Mouse (Mus musculus) forebrain, postnatal 0 days (tissue): ENCODE data around the gene Epop. TPM values are rescaled to one million over a fixed set of nuclear protein-coding genes. Genes with fewer than 3 reads are reported as not detected.

Experiments used
- ATAC-seq: fragments of 200-750 bp; cut with Nextera tagmentation; 2 replicates; pipeline ENCODE4 v1.8.0; 2017; ENCODE audit warnings: mild to moderate bottlenecking, moderate library complexity
- DNase-seq: peaks from one replicate; pipeline ENCODE4 v3.0.0-alpha.2; 2015
- H3K27ac ChIP-seq: fragments of 300-500 bp; sonication (generic); 2 replicates; pipeline ENCODE4 v1.5.1; 2014; ENCODE audit warnings: low read depth, mild to moderate bottlenecking, antibody characterized with exemption, low read length, moderate library complexity, mixed read lengths
- H3K27me3 ChIP-seq: fragments of 300-500 bp; sonication (generic); 2 replicates; pipeline ENCODE4 v1.6.1; 2014; ENCODE audit warnings: mild to moderate bottlenecking, low read length, mixed read lengths; ENCODE audit not compliant: insufficient read depth
- H3K36me3 ChIP-seq: fragments of 300-500 bp; sonication (generic); 2 replicates; pipeline ENCODE4 v1.6.1; 2014; ENCODE audit warnings: mild to moderate bottlenecking, moderate library complexity; ENCODE audit not compliant: insufficient read depth
- H3K4me1 ChIP-seq: fragments of 300-500 bp; sonication (generic); 2 replicates; pipeline ENCODE4 v1.6.1; 2014; ENCODE audit warnings: antibody characterized with exemption; ENCODE audit not compliant: insufficient read depth
- H3K4me2 ChIP-seq: fragments of 300-500 bp; sonication (generic); 2 replicates; pipeline ENCODE4 v1.6.1; 2014; ENCODE audit warnings: low read depth, mild to moderate bottlenecking, moderate library complexity
- H3K4me3 ChIP-seq: fragments of 300-500 bp; sonication (generic); 2 replicates; pipeline ENCODE4 v1.5.1; 2014; ENCODE audit warnings: low read depth, low read length, mixed read lengths
- H3K9ac ChIP-seq: fragments of 300-500 bp; sonication (generic); 2 replicates; pipeline ENCODE4 v1.6.1; 2014; ENCODE audit warnings: mild to moderate bottlenecking
- H3K9me3 ChIP-seq: fragments of 300-500 bp; sonication (generic); 2 replicates; pipeline ENCODE4 v1.6.1; 2016; ENCODE audit warnings: low read length
- CTCF ChIP-seq: sonication (generic); IDR thresholded peaks from 2 replicates; pipeline ENCODE4 v1.5.1; 2016; ENCODE audit warnings: antibody characterized with exemption, control low read depth, low read depth
- WGBS: fragments of 180-500 bp; shearing (Covaris S2); extraction: QIAGEN DNeasy Blood & Tissue Kit; methylation state at CpG from one replicate; pipeline ENCODE4 v1.1.7; 2014; 5-methylcytosine and 5-hydroxymethylcytosine counted together
- polyA plus RNA-seq: library from polyadenylated mRNA; unstranded; fragments of >200 nt; fragmentation: Nextera tagmentation; extraction: Ambion mirVana; gene quantifications from 2 replicates; pipeline ENCODE4 v1.2.1, GENCODE M21; 2015
- total RNA-seq: library from RNA; depleted of rRNA; stranded (reverse); fragments of >200 nt; gene quantifications from 2 replicates; pipeline ENCODE4 v1.2.3, GENCODE M21; 2014

Epop gene
- total and polyA plus RNA-seq, 2 experiments from 2014 or later = 3.6 to 6.8 TPM

GRCm38 (mm10) chr11:97622440-97622839, 7.1 kb downstream of the Epop start:
- Histone ChIP-seq H3K9ac (no peak overlapping the region), H3K36me3 (no peaks in the 10 kb centered on the region), H3K27me3 (peaks cover 17% of the 10 kb centered on the region), H3K27ac (no peak overlapping the region), H3K4me2 (no peak overlapping the region), H3K4me1 (no peaks in the 10 kb centered on the region), H3K9me3 (no peaks in the 10 kb centered on the region), H3K4me3 (no peak overlapping the region)
- peak; percentile 100 for TF ChIP-seq CTCF
- ATAC-seq = peak; percentile 85
- WGBS = 3% methylated on average over 6 of the region's 6 CpGs
- peak; percentile 92 for DNase-seq

GRCm38 (mm10) chr11:97619391-97619795, 10.1 kb downstream of the Epop start:
- Histone ChIP-seq H3K4me3 (no peak overlapping the region), H3K9me3 (no peaks in the 10 kb centered on the region), H3K27me3 (no peaks in the 10 kb centered on the region), H3K9ac (no peak overlapping the region), H3K4me2 (no peak overlapping the region), H3K36me3 (no peaks in the 10 kb centered on the region), H3K27ac (no peak overlapping the region), H3K4me1 (no peaks in the 10 kb centered on the region)
- ATAC-seq (peak; percentile 75), DNase-seq (peak; percentile 81)
- peak; percentile 73 for TF ChIP-seq CTCF
- 24% methylated on average over 5 of the region's 5 CpGs for WGBS

GRCm38 (mm10) chr11:97618368-97618767, 11.1 kb downstream of the Epop start:
- no peak for TF ChIP-seq CTCF
- Histone ChIP-seq H3K4me3 (no peak overlapping the region), H3K27ac (no peak overlapping the region), H3K36me3 (no peaks in the 10 kb centered on the region), H3K9ac (no peak overlapping the region), H3K4me1 (no peaks in the 10 kb centered on the region), H3K9me3 (no peaks in the 10 kb centered on the region), H3K4me2 (no peak overlapping the region), H3K27me3 (no peaks in the 10 kb centered on the region)
- 65% methylated on average over 11 of the region's 11 CpGs for WGBS
- DNase-seq (no peak), ATAC-seq (no peak)

- no peaks in the 10 kb centered on the region for H3K4me1 ChIP-seq
- no peaks in the 10 kb centered on the region for H3K36me3 ChIP-seq
- no peak overlapping the region for H3K9ac ChIP-seq
- H3K9me3 ChIP-seq = no peaks in the 10 kb centered on the region
- TF ChIP-seq CTCF = no peak
- DNase-seq = no peak
- WGBS = 82% methylated on average over 4 of the region's 4 CpGs
- ATAC-seq = no peak
- H3K27me3 ChIP-seq = no peaks in the 10 kb centered on the region
- no peak overlapping the region for H3K4me3 ChIP-seq
- H3K4me2 ChIP-seq = no peak overlapping the region
- no peak overlapping the region for H3K27ac ChIP-seq
Observed at GRCm38 (mm10) chr11:97615276-97615675, 14.2 kb downstream of the Epop start.

GRCm38 (mm10) chr11:97611076-97611475, 18.4 kb downstream of the Epop start:
- Histone ChIP-seq H3K4me2 (no peak overlapping the region), H3K27ac (no peak overlapping the region), H3K27me3 (no peaks in the 10 kb centered on the region), H3K9me3 (no peaks in the 10 kb centered on the region), H3K4me3 (no peak overlapping the region), H3K9ac (no peak overlapping the region), H3K36me3 (no peaks in the 10 kb centered on the region), H3K4me1 (no peaks in the 10 kb centered on the region)
- no peak for ATAC-seq
- DNase-seq = no peak
- no peak for TF ChIP-seq CTCF
- WGBS = 60% methylated on average over 8 of the region's 8 CpGs

- no peak for ATAC-seq
- DNase-seq = no peak
- H3K9me3 ChIP-seq = no peaks in the 10 kb centered on the region
- no peak overlapping the region for H3K27ac ChIP-seq
- H3K4me3 ChIP-seq = no peak overlapping the region
- 75% methylated on average over 13 of the region's 13 CpGs for WGBS
- H3K4me2 ChIP-seq = no peak overlapping the region
- H3K27me3 ChIP-seq = no peaks in the 10 kb centered on the region
- TF ChIP-seq CTCF = no peak
- H3K4me1 ChIP-seq = no peaks in the 10 kb centered on the region
- no peaks in the 10 kb centered on the region for H3K36me3 ChIP-seq
- H3K9ac ChIP-seq = no peak overlapping the region
Observed at GRCm38 (mm10) chr11:97609743-97610142, 19.8 kb downstream of the Epop start.

GRCm38 (mm10) chr11:97608933-97609332, 20.6 kb downstream of the Epop start:
- H3K4me1 ChIP-seq = no peaks in the 10 kb centered on the region
- no peak overlapping the region for H3K4me2 ChIP-seq
- H3K9me3 ChIP-seq = no peaks in the 10 kb centered on the region
- WGBS = 74% methylated on average over 4 of the region's 4 CpGs
- no peak for TF ChIP-seq CTCF
- H3K27me3 ChIP-seq = no peaks in the 10 kb centered on the region
- H3K27ac ChIP-seq = no peak overlapping the region
- ATAC-seq (no peak), DNase-seq (no peak)
- no peaks in the 10 kb centered on the region for H3K36me3 ChIP-seq
- H3K4me3 ChIP-seq = no peak overlapping the region
- H3K9ac ChIP-seq = no peak overlapping the region

GRCm38 (mm10) chr11:97607056-97607725, 22.3 kb downstream of the Epop start:
- no peaks in the 10 kb centered on the region for H3K27me3 ChIP-seq
- H3K27ac ChIP-seq = no peak overlapping the region
- TF ChIP-seq CTCF = no peak

More at GRCm38 (mm10) chr11:97607056-97607725, 22.3 kb downstream of the Epop start:
- no peak overlapping the region for H3K4me3 ChIP-seq
- H3K4me1 ChIP-seq = no peaks in the 10 kb centered on the region
- no peaks in the 10 kb centered on the region for H3K36me3 ChIP-seq
- no peak for ATAC-seq
- no peaks in the 10 kb centered on the region for H3K9me3 ChIP-seq
- 98% methylated on average over 8 of the region's 8 CpGs for WGBS
- no peak for DNase-seq
- H3K9ac ChIP-seq = no peak overlapping the region
- no peak overlapping the region for H3K4me2 ChIP-seq
